Mouse (Mus musculus) forelimb bud, embryonic 11.5 days (tissue): ENCODE measurements at regions not wholly inside any gene's neighbourhood (a gene's known extent, or its start where the extent isn't known, plus 50 kb on each side); places are given as distances from the start of the nearest gene placed in this dataset.
"Not testable (repeated sequence)": the region's sequence is repeated elsewhere in the genome, so short reads cannot be mapped to it uniquely, and the experiment has no call there.

Source experiments
- DNase-seq: peaks from one replicate; pipeline ENCODE4 v3.0.0-alpha.2; 2012; ENCODE audit warnings: low read depth, low spot score

GRCm38 (mm10) chr13:5605418-5605817, 255.9 kb upstream of the Klf6 start:
- no peak for DNase-seq

GRCm38 (mm10) chr13:5607462-5607861, 253.8 kb upstream of the Klf6 start:
- no peak for DNase-seq

DNA sequence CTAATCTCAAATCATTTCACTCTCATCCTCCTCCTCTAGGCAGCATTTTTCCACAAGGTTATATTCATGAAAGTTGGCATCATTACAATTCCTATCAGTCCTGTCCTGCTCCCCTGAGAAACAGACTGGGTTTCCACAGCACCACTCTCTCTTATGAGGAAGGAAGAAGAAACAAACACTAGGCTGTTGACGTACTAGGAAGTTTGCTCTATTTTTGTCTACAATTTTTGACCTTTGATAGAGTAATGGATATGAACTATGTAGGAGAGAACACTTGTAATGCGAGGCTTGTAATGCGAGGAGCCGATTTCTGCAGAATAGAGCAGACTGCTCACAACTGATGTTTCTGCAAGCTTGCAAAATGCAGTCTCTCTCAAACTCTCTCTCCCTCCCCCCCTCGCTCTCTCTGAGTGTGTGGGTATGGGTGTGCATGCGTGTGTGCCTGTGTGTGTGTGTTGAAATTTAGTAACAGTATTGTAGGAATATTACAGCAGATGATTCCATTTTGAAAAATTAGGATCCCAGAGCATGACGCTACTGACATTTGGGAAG, 247.0 kb upstream of the Klf6 start:
- DNase-seq: no peak

GRCm38 (mm10) chr13:5614833-5615232, 246.4 kb upstream of the Klf6 start:
- DNase-seq: no peak

DNA sequence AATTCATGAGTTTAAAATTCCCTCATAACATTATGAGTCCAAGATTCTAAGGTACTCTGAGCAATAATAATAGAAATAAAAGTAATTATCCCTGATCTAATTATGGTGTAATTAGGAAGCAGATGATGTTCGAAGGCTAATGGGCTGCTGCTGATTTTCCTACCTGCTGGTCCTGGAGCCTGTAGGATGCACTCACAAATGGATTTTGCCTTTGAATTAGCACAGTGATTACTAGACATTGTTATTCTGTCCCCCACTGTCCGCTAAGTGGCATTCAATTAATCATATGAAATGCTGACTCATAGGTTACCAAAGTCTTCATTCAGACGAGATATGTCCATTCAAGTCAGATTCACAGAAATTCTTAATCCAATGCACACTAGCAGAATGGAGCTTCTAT, 246.0 kb upstream of the Klf6 start:
- no peak for DNase-seq

DNA sequence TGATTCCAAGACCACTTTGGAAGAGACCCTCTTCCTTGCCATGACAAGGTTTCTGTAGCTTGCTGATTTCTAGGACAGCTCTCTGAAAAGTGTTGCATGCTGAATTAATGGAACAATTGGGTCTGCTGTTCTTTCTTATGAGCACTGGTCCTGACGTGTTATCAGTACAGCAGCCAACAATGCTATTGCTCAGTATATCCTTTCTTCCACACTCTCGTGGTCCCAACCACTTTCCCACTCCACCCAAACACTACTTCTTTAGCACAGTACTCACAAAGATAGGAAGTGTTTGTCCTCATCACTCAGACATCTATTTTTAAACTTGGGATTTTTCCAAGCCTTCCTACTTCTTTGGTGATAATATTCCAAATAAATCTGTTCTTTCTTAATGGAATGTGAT, 233.2 kb upstream of the Klf6 start:
- no peak for DNase-seq

DNA sequence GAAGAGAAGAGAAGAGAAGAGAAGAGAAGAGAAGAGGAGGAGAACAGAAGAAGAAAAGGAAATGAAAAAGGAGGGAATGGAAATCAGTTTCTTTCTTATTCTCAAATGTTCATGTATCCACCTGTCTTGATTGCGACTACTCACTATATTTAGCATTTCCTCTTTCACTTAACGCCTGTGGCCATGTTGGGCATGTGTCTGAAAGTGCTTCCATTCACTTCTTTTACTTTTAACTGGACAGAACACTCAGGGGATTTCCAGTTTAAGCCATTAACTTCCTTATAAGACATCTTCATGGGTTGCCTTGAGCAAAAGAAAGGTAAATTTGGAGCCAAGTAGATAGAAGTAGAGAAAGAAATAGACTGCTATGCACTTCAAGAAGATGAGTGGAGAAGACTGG, 226.3 kb upstream of the Klf6 start:
- no peak for DNase-seq

GRCm38 (mm10) chr13:5641743-5642510, 219.4 kb upstream of the Klf6 start:
- no peak for DNase-seq

- DNase-seq: no peak
Observed at GRCm38 (mm10) chr13:5648276-5648675, 213.0 kb upstream of the Klf6 start.

DNA sequence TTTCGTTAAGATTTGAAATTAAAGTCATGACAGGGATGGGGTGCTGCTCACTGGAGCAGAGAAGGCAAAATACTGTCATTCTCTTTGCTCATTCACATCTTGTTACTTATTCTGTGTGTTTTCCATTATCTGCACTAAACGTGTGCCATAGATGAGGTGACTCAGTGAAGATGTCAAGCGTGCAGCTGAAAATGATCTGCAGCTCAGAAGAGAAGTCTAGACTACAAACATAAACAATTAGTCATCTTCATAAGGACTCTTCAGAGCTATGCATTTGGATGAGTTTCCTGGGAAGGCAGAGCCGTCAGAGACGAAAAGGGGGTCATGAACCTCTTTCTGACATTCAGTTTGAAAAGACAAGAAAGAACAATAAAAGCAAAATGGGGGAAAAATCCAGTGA, 203.7 kb upstream of the Klf6 start:
- DNase-seq: no peak

- no peak for DNase-seq
Observed at GRCm38 (mm10) chr13:5666235-5667007, 194.9 kb upstream of the Klf6 start.

GRCm38 (mm10) chr13:5675668-5676067, 185.6 kb upstream of the Klf6 start:
- DNase-seq: no peak

GRCm38 (mm10) chr13:5690124-5690523, 171.2 kb upstream of the Klf6 start:
- DNase-seq: no peak

GRCm38 (mm10) chr13:5690680-5691079, 170.6 kb upstream of the Klf6 start:
- DNase-seq: not testable (repeated sequence)

DNA sequence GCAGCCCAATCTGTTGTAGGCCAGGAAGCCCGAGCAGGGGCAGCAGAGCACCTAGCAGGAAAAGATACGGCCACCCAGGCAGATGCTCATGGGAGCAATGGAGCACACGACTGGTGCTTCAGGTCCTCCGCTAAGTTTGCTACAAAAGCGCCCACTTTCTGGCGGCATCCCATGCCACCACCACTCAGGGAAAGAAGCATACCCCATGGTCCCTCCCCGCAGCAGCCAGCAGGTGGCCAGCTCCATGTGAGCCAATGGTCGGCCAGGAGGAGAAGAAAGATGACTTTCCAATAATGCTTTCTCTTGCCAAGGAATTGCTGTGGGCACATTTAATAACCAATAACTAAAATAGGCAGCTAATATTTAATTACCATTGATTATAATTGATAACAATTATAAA, 166.7 kb upstream of the Klf6 start:
- DNase-seq: no peak

GRCm38 (mm10) chr13:5695581-5695980, 165.7 kb upstream of the Klf6 start:
- not testable (repeated sequence) for DNase-seq

DNA sequence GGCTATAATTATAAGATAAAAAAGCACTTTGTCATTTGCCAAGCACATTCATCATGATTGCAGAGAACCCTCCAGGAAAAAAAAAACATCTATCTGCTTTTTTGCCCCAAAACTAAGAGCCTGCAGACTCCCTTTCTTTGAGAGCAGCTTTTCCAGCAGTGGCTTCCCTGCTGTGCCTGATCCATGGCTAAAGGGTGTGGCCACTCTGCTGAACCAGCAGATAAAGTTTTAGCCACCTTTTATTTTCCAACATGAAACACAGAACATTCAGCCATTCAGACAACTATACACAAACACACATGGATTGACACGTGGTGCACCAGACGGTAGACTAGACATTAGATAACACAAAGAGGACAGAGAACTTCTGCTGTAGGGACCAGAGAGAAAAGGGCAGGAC, 164.9 kb upstream of the Klf6 start:
- no peak for DNase-seq

DNA sequence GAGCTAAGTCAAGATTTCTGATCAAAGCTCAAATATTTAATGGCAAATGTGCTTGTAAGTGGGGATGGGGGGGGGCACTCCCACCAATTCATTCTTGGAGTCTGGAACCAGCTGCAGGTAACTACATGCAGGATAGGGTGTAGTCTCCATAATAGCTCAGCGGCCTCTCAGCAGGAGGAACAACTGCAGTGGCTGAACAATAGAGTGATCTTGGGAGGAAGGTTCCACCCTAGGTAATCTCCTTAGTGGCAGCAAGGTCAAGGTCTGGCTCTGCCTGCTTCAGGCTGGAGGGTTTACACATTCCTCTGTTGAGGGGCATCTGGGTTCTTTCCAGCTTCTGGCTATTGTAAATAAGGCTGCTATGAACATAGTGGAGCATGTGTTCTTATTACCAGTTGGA, 164.0 kb upstream of the Klf6 start:
- DNase-seq: not testable (repeated sequence)

- DNase-seq: no peak
Observed at GRCm38 (mm10) chr13:5702071-5702470, 159.2 kb upstream of the Klf6 start.

- no peak for DNase-seq
Observed at GRCm38 (mm10) chr13:5704991-5705390, 156.3 kb upstream of the Klf6 start.

DNA sequence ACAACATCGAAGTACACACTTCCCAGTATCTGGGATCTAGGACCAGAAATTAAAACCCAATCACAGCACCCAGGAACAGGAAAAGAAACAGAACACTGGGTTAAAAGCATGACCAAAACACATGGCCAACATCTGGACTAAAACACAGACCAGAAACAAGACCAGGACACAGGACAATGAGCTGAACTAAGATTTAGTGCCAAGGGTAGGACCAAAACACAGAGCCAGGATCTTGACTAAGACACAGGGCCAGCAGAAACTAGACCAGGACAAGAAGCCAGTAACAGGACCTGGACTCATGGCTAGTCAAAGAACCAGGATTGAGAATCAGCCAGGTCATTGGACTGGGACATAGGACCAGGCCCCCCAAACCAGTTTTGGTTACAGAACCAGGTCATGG, 149.6 kb upstream of the Klf6 start:
- DNase-seq: no peak

DNA sequence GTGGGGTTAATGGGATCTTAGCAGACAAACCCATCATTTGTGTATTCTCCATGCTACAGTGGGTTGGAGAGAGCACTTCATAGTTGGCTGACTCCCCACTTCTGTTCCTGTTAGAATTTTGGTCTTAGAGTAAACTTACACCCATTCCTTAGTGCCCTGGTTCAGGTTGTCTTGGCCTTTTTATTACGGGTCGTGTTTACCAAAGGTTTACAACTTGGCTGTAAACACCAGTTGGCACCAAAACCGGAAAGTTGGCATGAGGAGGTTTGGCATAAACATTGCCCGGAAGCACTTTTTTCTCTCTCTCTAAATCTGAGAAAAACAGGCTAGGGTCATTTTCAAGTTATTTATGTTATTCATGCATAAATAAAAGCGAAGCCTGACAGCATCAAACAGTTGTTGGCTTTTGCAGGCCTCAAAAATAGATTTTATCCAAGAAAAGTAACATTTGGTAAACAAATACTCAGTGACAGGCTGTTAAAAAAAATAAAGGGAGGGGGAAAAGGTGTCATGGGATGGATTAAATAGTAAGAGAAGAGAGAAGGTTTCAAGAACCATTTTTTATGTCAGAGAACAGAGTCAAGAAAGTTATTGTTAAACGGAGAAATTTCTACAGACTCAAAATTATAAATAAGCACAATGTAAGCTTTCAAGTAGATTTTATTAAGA, 148.0 kb upstream of the Klf6 start:
- DNase-seq: no peak
